Mouse (Mus musculus): ENCODE data around the gene Tbck. TPM values are rescaled to one million over a fixed set of nuclear protein-coding genes. Genes with fewer than 3 reads are reported as not detected.

Gene Tbck
- polyA plus RNA-seq, 1 experiment, result 8.4 TPM

GRCm38 (mm10) chr3:132752772-132753171, 68.8 kb downstream of the Tbck start:
- H3K4me3 ChIP-seq (ENCODE audit: insufficient read depth, low read depth, low read length), result no peak overlapping the region
- H3K27ac ChIP-seq (ENCODE audit: insufficient read depth, low read depth, low read length), result no peak overlapping the region
- no peaks in the 10 kb centered on the region for H3K4me1 ChIP-seq (ENCODE audit: control insufficient read depth, insufficient read depth, low read length)
- TF ChIP-seq CTCF (conservative IDR thresholded peaks at IDR 0.05; ENCODE audit: insufficient read depth, insufficient read length, low read depth, low read length), result no peak
- no peak for DNase-seq
- H3K27me3 ChIP-seq (replicated peaks; ENCODE audit: control insufficient read depth, insufficient read depth, low read length), result no peaks in the 10 kb centered on the region
- 60% methylated on average over 4 of the region's 4 CpGs for WGBS
- H3K36me3 ChIP-seq (ENCODE audit: control insufficient read depth, insufficient read depth, low read length), result no peaks in the 10 kb centered on the region; the same call in 1 of the 2 replicates

- WGBS, result 75% methylated on average over 1 of the region's 1 CpGs
- DNase-seq, result no peak
These were observed 72.3 kb downstream of the Tbck start for GRCm38 (mm10) chr3:132756274-132756673.

GRCm38 (mm10) chr3:132766033-132766726, 82.2 kb downstream of the Tbck start:
- DNase-seq, result no peak
- TF ChIP-seq CTCF (conservative IDR thresholded peaks at IDR 0.05; ENCODE audit: insufficient read depth, insufficient read length, low read depth, low read length) (no peak), POLR2A (IDR thresholded peaks at IDR 0.05; ENCODE audit: low read depth, low read length) (no peak)
- Histone ChIP-seq H3K4me3 (ENCODE audit: insufficient read depth, low read depth, low read length) (no peak overlapping the region), H3K27ac (ENCODE audit: insufficient read depth, low read depth, low read length) (no peak overlapping the region), H3K4me1 (ENCODE audit: control insufficient read depth, insufficient read depth, low read length) (no peaks in the 10 kb centered on the region), H3K27me3 (replicated peaks; ENCODE audit: control insufficient read depth, insufficient read depth, low read length) (no peaks in the 10 kb centered on the region), H3K36me3 (ENCODE audit: control insufficient read depth, insufficient read depth, low read length) (no peaks in the 10 kb centered on the region; the same call in 1 of the 2 replicates)
- 93% methylated on average over 17 of the region's 17 CpGs for WGBS

More at GRCm38 (mm10) chr3:132756274-132756673, 72.3 kb downstream of the Tbck start:
- H3K4me3 ChIP-seq (ENCODE audit: insufficient read depth, low read depth, low read length), result no peak overlapping the region
- no peaks in the 10 kb centered on the region for H3K27me3 ChIP-seq (replicated peaks; ENCODE audit: control insufficient read depth, insufficient read depth, low read length)
- H3K36me3 ChIP-seq (ENCODE audit: control insufficient read depth, insufficient read depth, low read length), result no peaks in the 10 kb centered on the region; the same call in 1 of the 2 replicates
- TF ChIP-seq CTCF (conservative IDR thresholded peaks at IDR 0.05; ENCODE audit: insufficient read depth, insufficient read length, low read depth, low read length) (no peak), POLR2A (IDR thresholded peaks at IDR 0.05; ENCODE audit: low read depth, low read length) (no peak)
- H3K27ac ChIP-seq (ENCODE audit: insufficient read depth, low read depth, low read length), result no peak overlapping the region
- H3K4me1 ChIP-seq (ENCODE audit: control insufficient read depth, insufficient read depth, low read length), result no peaks in the 10 kb centered on the region

GRCm38 (mm10) chr3:132772054-132772453, 88.1 kb downstream of the Tbck start:
- TF ChIP-seq POLR2A (IDR thresholded peaks at IDR 0.05; ENCODE audit: low read depth, low read length), result no peak
- TF ChIP-seq CTCF (conservative IDR thresholded peaks at IDR 0.05; ENCODE audit: insufficient read depth, insufficient read length, low read depth, low read length), result no peak
- WGBS, result 44% methylated on average over 7 of the region's 7 CpGs
- Histone ChIP-seq H3K36me3 (ENCODE audit: control insufficient read depth, insufficient read depth, low read length) (peaks cover 3% of the 10 kb centered on the region), H3K27ac (ENCODE audit: insufficient read depth, low read depth, low read length) (no peak overlapping the region), H3K4me1 (ENCODE audit: control insufficient read depth, insufficient read depth, low read length) (no peaks in the 10 kb centered on the region), H3K27me3 (replicated peaks; ENCODE audit: control insufficient read depth, insufficient read depth, low read length) (no peaks in the 10 kb centered on the region), H3K4me3 (ENCODE audit: insufficient read depth, low read depth, low read length) (no peak overlapping the region)
- DNase-seq, result peak; percentile 7

- DNase-seq, result no peak
- 86% methylated on average over 7 of the region's 7 CpGs for whole genome bisulfite sequencing
- Histone ChIP-seq H3K4me1 (ENCODE audit: control insufficient read depth, insufficient read depth, low read length) (no peaks in the 10 kb centered on the region), H3K27me3 (replicated peaks; ENCODE audit: control insufficient read depth, insufficient read depth, low read length) (no peaks in the 10 kb centered on the region), H3K4me3 (ENCODE audit: insufficient read depth, low read depth, low read length) (no peak overlapping the region), H3K27ac (ENCODE audit: insufficient read depth, low read depth, low read length) (no peak overlapping the region), H3K36me3 (ENCODE audit: control insufficient read depth, insufficient read depth, low read length) (peaks cover 3% of the 10 kb centered on the region; the same call in 1 of the 2 replicates)
- TF ChIP-seq POLR2A (IDR thresholded peaks at IDR 0.05; ENCODE audit: low read depth, low read length) (no peak), CTCF (conservative IDR thresholded peaks at IDR 0.05; ENCODE audit: insufficient read depth, insufficient read length, low read depth, low read length) (no peak)
These were observed 92.7 kb downstream of the Tbck start for GRCm38 (mm10) chr3:132776686-132777085.

GRCm38 (mm10) chr3:132781103-132781502, 97.2 kb downstream of the Tbck start:
- TF ChIP-seq CTCF (conservative IDR thresholded peaks at IDR 0.05; ENCODE audit: insufficient read depth, insufficient read length, low read depth, low read length) (no peak), POLR2A (IDR thresholded peaks at IDR 0.05; ENCODE audit: low read depth, low read length) (no peak)
- Histone ChIP-seq H3K4me3 (ENCODE audit: insufficient read depth, low read depth, low read length) (no peak overlapping the region), H3K27ac (ENCODE audit: insufficient read depth, low read depth, low read length) (no peak overlapping the region), H3K4me1 (ENCODE audit: control insufficient read depth, insufficient read depth, low read length) (no peaks in the 10 kb centered on the region), H3K36me3 (ENCODE audit: control insufficient read depth, insufficient read depth, low read length) (no peaks in the 10 kb centered on the region; the same call in 1 of the 2 replicates), H3K27me3 (replicated peaks; ENCODE audit: control insufficient read depth, insufficient read depth, low read length) (no peaks in the 10 kb centered on the region)
- 95% methylated on average over 2 of the region's 2 CpGs for WGBS
- DNase-seq, result no peak

- Histone ChIP-seq H3K36me3 (ENCODE audit: control insufficient read depth, insufficient read depth, low read length) (no peaks in the 10 kb centered on the region; the same call in 1 of the 2 replicates), H3K4me1 (ENCODE audit: control insufficient read depth, insufficient read depth, low read length) (no peaks in the 10 kb centered on the region), H3K4me3 (ENCODE audit: insufficient read depth, low read depth, low read length) (no peak overlapping the region), H3K27ac (ENCODE audit: insufficient read depth, low read depth, low read length) (no peak overlapping the region), H3K27me3 (replicated peaks; ENCODE audit: control insufficient read depth, insufficient read depth, low read length) (no peaks in the 10 kb centered on the region)
- TF ChIP-seq POLR2A (IDR thresholded peaks at IDR 0.05; ENCODE audit: low read depth, low read length), result no peak
- no peak for TF ChIP-seq CTCF (conservative IDR thresholded peaks at IDR 0.05; ENCODE audit: insufficient read depth, insufficient read length, low read depth, low read length)
- no peak for DNase-seq
- WGBS, result 86% methylated on average over 1 of the region's 1 CpGs
These were observed 99.1 kb downstream of the Tbck start for GRCm38 (mm10) chr3:132783087-132783486.

Measured in kidney, adult 2 months (tissue).